Mouse (Mus musculus) MEL (cell line): Measurements from ENCODE around the gene Klre1. TPM values are rescaled to one million over a fixed set of nuclear protein-coding genes. Genes with fewer than 3 reads are reported as not detected.

Experiments
- DNase-seq: peaks from one replicate; pipeline ENCODE4 v3.0.0; 2011; ENCODE audit warnings: low read depth, low spot score
- H3K27ac ChIP-seq: 2 replicates; pipeline ENCODE4 v1.5.1; 2012; ENCODE audit warnings: low read depth, mild to moderate bottlenecking, control low read depth, low read length, moderate library complexity; ENCODE audit not compliant: control insufficient read depth
- H3K27me3 ChIP-seq, 2 experiments: fragments of 150-350 bp in 1 of 2; sonication (generic) in 1 of 2; 2 replicates each; pipeline ENCODE4 v1.6.1; 2012; ENCODE audit warnings: low read length in 2 of 2, mild to moderate bottlenecking in 2 of 2, improper control_type of control experiment in 1 of 2, moderate library complexity in 1 of 2; ENCODE audit not compliant: insufficient read depth in 2 of 2, control insufficient read depth in 1 of 2
- H3K36me3 ChIP-seq, 2 experiments: 2 replicates each; pipeline ENCODE4 v1.6.1; 2012 to 2014; ENCODE audit warnings: low read length in 2 of 2, improper control_type of control experiment in 1 of 2, inconsistent platforms in 1 of 2, mild to moderate bottlenecking in 1 of 2; ENCODE audit not compliant: insufficient read depth in 2 of 2, control insufficient read depth in 1 of 2
- H3K4me1 ChIP-seq, 2 experiments: fragments of 150-350 bp in 1 of 2; sonication (generic) in 1 of 2; 2 replicates each; pipeline ENCODE4 v1.6.1; 2012; ENCODE audit warnings: low read length in 2 of 2, improper control_type of control experiment in 1 of 2, mild to moderate bottlenecking in 1 of 2; ENCODE audit not compliant: insufficient read depth in 2 of 2, control insufficient read depth in 1 of 2
- H3K4me3 ChIP-seq, 2 experiments: fragments of 150-350 bp in 1 of 2; sonication (generic) in 1 of 2; 2 replicates each; pipeline ENCODE4 v1.5.1; 2012; ENCODE audit warnings: low read depth in 2 of 2, low read length in 2 of 2, mild to moderate bottlenecking in 2 of 2, moderate library complexity in 2 of 2, control low read depth in 1 of 2, improper control_type of control experiment in 1 of 2; ENCODE audit not compliant: control insufficient read depth in 1 of 2, insufficient read depth in 1 of 2
- H3K79me2 ChIP-seq: 2 replicates; pipeline ENCODE4 v1.6.1; 2012; ENCODE audit warnings: mild to moderate bottlenecking, low read length, moderate library complexity; ENCODE audit not compliant: control insufficient read depth, poor library complexity, insufficient read depth
- H3K9ac ChIP-seq: 2 replicates; pipeline ENCODE4 v1.6.1; 2012; ENCODE audit warnings: low read depth, mild to moderate bottlenecking, control low read depth, low read length, moderate library complexity; ENCODE audit not compliant: control insufficient read depth, poor library complexity, severe bottlenecking
- H3K9me3 ChIP-seq: fragments of 150-350 bp; sonication (generic); replicated peaks from 2 replicates; pipeline ENCODE4 v1.6.1; 2012; ENCODE audit warnings: mild to moderate bottlenecking, low read length, improper control_type of control experiment, moderate library complexity; ENCODE audit not compliant: insufficient read depth
- BHLHE40 ChIP-seq: IDR thresholded peaks from 2 replicates; pipeline ENCODE4 v1.6.1; 2012; ENCODE audit warnings: low read depth, mild to moderate bottlenecking, inconsistent platforms, low read length, improper control_type of control experiment, borderline replicate concordance
- CHD1 ChIP-seq: IDR thresholded peaks from 2 replicates; pipeline ENCODE4 v1.6.1; 2012; ENCODE audit warnings: low read depth, mild to moderate bottlenecking, inconsistent platforms, low read length, improper control_type of control experiment
- CTCF ChIP-seq, 3 experiments: IDR thresholded peaks in 2 of 3; conservative IDR thresholded peaks in 1 of 3; 2 replicates each; pipeline ENCODE4 v1.5.1; 2011 to 2012; ENCODE audit warnings: low read length in 3 of 3, low read depth in 2 of 3, mild to moderate bottlenecking in 2 of 3, improper control_type of control experiment in 1 of 3, inconsistent platforms in 1 of 3, mixed read lengths in 1 of 3, moderate library complexity in 1 of 3; ENCODE audit not compliant: control insufficient read depth in 1 of 3, insufficient read depth in 1 of 3, poor library complexity in 1 of 3, severe bottlenecking in 1 of 3
- E2F4 ChIP-seq: IDR thresholded peaks from 2 replicates; pipeline ENCODE4 v1.6.1; 2011; ENCODE audit warnings: low read depth, low read length, improper control_type of control experiment, borderline replicate concordance
- ELF1 ChIP-seq: IDR thresholded peaks from 2 replicates; pipeline ENCODE4 v1.6.1; 2014; ENCODE audit warnings: low read depth, mild to moderate bottlenecking, inconsistent platforms, low read length, improper control_type of control experiment, moderate library complexity
- ETS1 ChIP-seq: IDR thresholded peaks from 2 replicates; pipeline ENCODE4 v1.6.1; 2012; ENCODE audit warnings: low read depth, mild to moderate bottlenecking, inconsistent platforms, low read length, improper control_type of control experiment, moderate library complexity
- GABPA ChIP-seq: IDR thresholded peaks from 2 replicates; pipeline ENCODE4 v1.6.1; 2012; ENCODE audit warnings: low read depth, mild to moderate bottlenecking, inconsistent platforms, low read length, improper control_type of control experiment, moderate library complexity
- JUND ChIP-seq: IDR thresholded peaks from 2 replicates; pipeline ENCODE4 v1.6.1; 2011; ENCODE audit warnings: low read depth, mild to moderate bottlenecking, improper control_type of control experiment, low read length
- MAX ChIP-seq: IDR thresholded peaks from 2 replicates; pipeline ENCODE4 v1.6.1; 2011; ENCODE audit warnings: low read length, improper control_type of control experiment
- MAZ ChIP-seq: IDR thresholded peaks from 2 replicates; pipeline ENCODE4 v1.6.1; 2012; ENCODE audit warnings: low read depth, mild to moderate bottlenecking, inconsistent platforms, low read length, improper control_type of control experiment
- MEF2A ChIP-seq: IDR thresholded peaks from 2 replicates; pipeline ENCODE4 v1.6.1; 2014; ENCODE audit warnings: low read depth, mild to moderate bottlenecking, inconsistent platforms, low read length, improper control_type of control experiment; ENCODE audit not compliant: poor library complexity, insufficient replicate concordance, severe bottlenecking; ENCODE audit errors: extremely low read depth
- MYB ChIP-seq: IDR thresholded peaks from 2 replicates; pipeline ENCODE4 v1.6.1; 2011; ENCODE audit warnings: mild to moderate bottlenecking, low read depth, low read length, improper control_type of control experiment
- POLR2A ChIP-seq, 2 experiments: IDR thresholded peaks; 2 replicates each; pipeline ENCODE4 v1.6.1; 2011 to 2012; ENCODE audit warnings: low read length in 2 of 2, mild to moderate bottlenecking in 2 of 2, control low read depth in 1 of 2, improper control_type of control experiment in 1 of 2, low read depth in 1 of 2, moderate library complexity in 1 of 2; ENCODE audit not compliant: control insufficient read depth in 1 of 2, insufficient read depth in 1 of 2, poor library complexity in 1 of 2
- POLR2AphosphoS5 ChIP-seq: IDR thresholded peaks from 2 replicates; pipeline ENCODE4 v1.6.1; 2012; ENCODE audit warnings: low read depth, borderline replicate concordance, mild to moderate bottlenecking, inconsistent platforms, low read length, moderate library complexity, mixed read lengths
- RCOR1 ChIP-seq: IDR thresholded peaks from 2 replicates; pipeline ENCODE4 v1.6.1; 2012; ENCODE audit warnings: low read depth, mild to moderate bottlenecking, inconsistent platforms, low read length, improper control_type of control experiment
- SIN3A ChIP-seq: IDR thresholded peaks from 2 replicates; pipeline ENCODE4 v1.6.1; 2012; ENCODE audit warnings: low read length, improper control_type of control experiment, inconsistent platforms
- USF1 ChIP-seq: IDR thresholded peaks from 2 replicates; pipeline ENCODE4 v1.6.1; 2014; ENCODE audit warnings: low read depth, mild to moderate bottlenecking, inconsistent platforms, low read length, improper control_type of control experiment, moderate library complexity
- USF2 ChIP-seq, 2 experiments: IDR thresholded peaks; 2 replicates each; pipeline ENCODE4 v1.6.1; 2011 to 2012; ENCODE audit warnings: improper control_type of control experiment in 2 of 2, low read length in 2 of 2, borderline replicate concordance in 1 of 2, inconsistent platforms in 1 of 2, low read depth in 1 of 2, mild to moderate bottlenecking in 1 of 2; ENCODE audit not compliant: insufficient read depth in 1 of 2
- ZC3H11A ChIP-seq: IDR thresholded peaks from 2 replicates; pipeline ENCODE4 v1.6.1; 2012; ENCODE audit warnings: low read depth, mild to moderate bottlenecking, inconsistent platforms, low read length, improper control_type of control experiment
- ZKSCAN1 ChIP-seq: IDR thresholded peaks from 2 replicates; pipeline ENCODE4 v1.6.1; 2012; ENCODE audit warnings: low read depth, mild to moderate bottlenecking, inconsistent platforms, low read length, improper control_type of control experiment, moderate library complexity
- ZMIZ1 ChIP-seq: IDR thresholded peaks from 2 replicates; pipeline ENCODE4 v1.6.1; 2012; ENCODE audit warnings: low read depth, mild to moderate bottlenecking, inconsistent platforms, low read length, improper control_type of control experiment, moderate library complexity
- ZNF384 ChIP-seq: IDR thresholded peaks from 2 replicates; pipeline ENCODE4 v1.6.1; 2012; ENCODE audit warnings: low read depth, mild to moderate bottlenecking, inconsistent platforms, low read length, improper control_type of control experiment
- polyA plus RNA-seq, 2 experiments: library from polyadenylated mRNA; stranded (reverse) in 1 of 2; unstranded in 1 of 2; fragments of >175 nt in 1 of 2; fragments of >200 nt in 1 of 2; gene quantifications; 2 replicates each; pipeline versions ENCODE4 v1.2.1 to v1.2.4; 2012; ENCODE audit warnings: low replicate concordance in 2 of 2, low read depth in 1 of 2; ENCODE audit not compliant: insufficient read length in 2 of 2, insufficient read depth in 1 of 2, missing spikeins in 1 of 2
- total RNA-seq: library from RNA; depleted of rRNA; stranded (reverse); fragments of 300-350 nt; gene quantifications from 2 replicates; pipeline ENCODE4 v1.2.3, GENCODE M21; 2012

Klre1 gene
- total and polyA plus RNA-seq, 3 experiments, result not detected

DNA sequence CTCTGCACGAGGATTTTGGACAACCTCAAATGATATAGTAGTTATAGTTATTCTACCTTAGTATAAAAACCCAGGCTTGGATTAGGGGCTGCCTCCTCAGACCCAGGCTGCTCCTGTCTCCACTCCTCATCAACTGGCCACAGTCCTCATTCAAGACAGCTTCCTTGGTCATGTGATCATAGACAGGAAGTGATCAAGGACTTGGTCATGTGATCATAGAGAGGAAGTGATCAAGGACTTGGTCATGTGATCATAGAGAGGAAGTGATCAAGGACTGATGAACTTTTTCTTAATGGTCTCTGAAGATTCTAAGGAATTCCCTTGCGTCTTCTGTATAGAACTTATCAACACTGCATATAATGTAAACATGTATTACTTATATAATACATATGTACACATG lies 30.4 kb upstream of the Klre1 start:
- peaks cover 0 to under 1% of the 10 kb centered on the region in 2 experiments; a peak in 2 of 4 replicates for H3K36me3 ChIP-seq
- H3K27ac ChIP-seq, result no peak overlapping the region
- H3K4me3 ChIP-seq, result no peak overlapping the region
- no peaks in the 10 kb centered on the region for H3K79me2 ChIP-seq
- TF ChIP-seq E2F4 (no peak), POLR2A (IDR thresholded peaks at IDR 0.05; ENCODE audit: control insufficient read depth in 1 of 2, insufficient read depth in 1 of 2, low read depth in 1 of 2, low read length in 2 of 2, poor library complexity in 1 of 2) (no peak), USF1 (peak; percentile 83), ZNF384 (no peak), USF2 (IDR thresholded peaks at IDR 0.05; ENCODE audit: borderline replicate concordance in 1 of 2, insufficient read depth in 1 of 2, low read depth in 1 of 2, low read length in 2 of 2) (peak in 1 of 2 experiments; percentile 56; a peak in 1 of 4 replicates), SIN3A (no peak), ELF1 (no peak), CHD1 (no peak)
- no peaks in the 10 kb centered on the region for H3K9me3 ChIP-seq
- H3K4me1 ChIP-seq, result peaks cover 0 to 2% of the 10 kb centered on the region in 2 experiments; a peak in 1 of 4 replicates
- H3K27me3 ChIP-seq, result no peaks in the 10 kb centered on the region
- H3K9ac ChIP-seq, result no peak overlapping the region
- no peak for DNase-seq

DNA sequence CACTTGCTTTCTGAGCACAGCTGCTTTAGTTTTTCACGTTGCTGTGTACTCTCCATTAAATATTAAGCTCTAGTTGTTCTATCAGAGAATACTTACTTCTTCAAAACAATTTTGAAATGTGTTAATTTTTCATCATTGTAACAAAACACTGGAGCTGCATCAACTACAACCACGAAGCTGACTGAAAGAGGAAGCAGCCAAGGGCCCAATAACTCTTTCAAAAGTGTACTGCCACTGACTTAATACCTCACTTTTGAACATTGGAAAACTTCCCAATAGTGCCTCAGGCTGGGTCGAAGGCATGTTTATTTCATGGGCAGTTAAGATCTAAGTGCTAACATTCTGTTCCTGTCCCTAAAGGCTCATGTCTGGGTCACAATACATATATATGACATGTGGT lies 29.7 kb upstream of the Klre1 start:
- peak; percentile 49 for DNase-seq
- Histone ChIP-seq H3K9ac (no peak overlapping the region), H3K36me3 (no peaks in the 10 kb centered on the region; a peak in 1 of 4 replicates), H3K4me1 (peaks cover 0 to 2% of the 10 kb centered on the region in 2 experiments; a peak in 1 of 4 replicates), H3K27ac (no peak overlapping the region), H3K79me2 (no peaks in the 10 kb centered on the region), H3K27me3 (no peaks in the 10 kb centered on the region), H3K9me3 (no peaks in the 10 kb centered on the region)
- TF ChIP-seq USF1 (no peak), MAZ (no peak), ZKSCAN1 (no peak), SIN3A (no peak), ZC3H11A (no peak), RCOR1 (no peak), POLR2A (IDR thresholded peaks at IDR 0.05; ENCODE audit: control insufficient read depth in 1 of 2, insufficient read depth in 1 of 2, low read depth in 1 of 2, low read length in 2 of 2, poor library complexity in 1 of 2) (no peak), BHLHE40 (no peak), CTCF (IDR thresholded peaks at IDR 0.05 in 2 of 3, conservative IDR thresholded peaks at IDR 0.05 in 1 of 3; ENCODE audit: control insufficient read depth in 1 of 3, insufficient read depth in 1 of 3, low read depth in 2 of 3, low read length in 3 of 3, poor library complexity in 1 of 3, severe bottlenecking in 1 of 3) (no peak), POLR2AphosphoS5 (no peak), GABPA (no peak), JUND (no peak), MAX (no peak), ELF1 (no peak), MYB (no peak), MEF2A (no peak), ETS1 (no peak), ZMIZ1 (no peak)
- TF ChIP-seq, all 39 proteins: peak for 0
- no peak overlapping the region for H3K4me3 ChIP-seq
